Mouse (Mus musculus) midbrain, postnatal 0 days (tissue): ENCODE measurements around the gene Gabrb1. TPM values are rescaled to one million over a fixed set of nuclear protein-coding genes. Genes with fewer than 3 reads are reported as not detected.

Experiments
- ATAC-seq: fragments of 200-750 bp; cut with Nextera tagmentation; 2 replicates; pipeline ENCODE4 v1.8.0; 2017; ENCODE audit warnings: moderate number of reproducible peaks, mild to moderate bottlenecking, moderate TSS enrichment, moderate library complexity; ENCODE audit not compliant: low FRiP score
- DNase-seq: peaks from one replicate; pipeline ENCODE4 v3.0.0-alpha.2; 2015; ENCODE audit warnings: low spot score
- H3K27ac ChIP-seq: fragments of 300-500 bp; sonication (generic); 2 replicates; pipeline ENCODE4 v1.5.1; 2014; ENCODE audit warnings: low read depth, mild to moderate bottlenecking, low read length, mixed read lengths
- H3K27me3 ChIP-seq: fragments of 300-500 bp; sonication (generic); 2 replicates; pipeline ENCODE4 v1.6.1; 2014; ENCODE audit warnings: low read length, control low read depth, mixed read lengths; ENCODE audit not compliant: insufficient read depth
- H3K36me3 ChIP-seq: fragments of 300-500 bp; sonication (generic); 2 replicates; pipeline ENCODE4 v1.6.1; 2014; ENCODE audit warnings: low read length, control low read depth, mixed read lengths; ENCODE audit not compliant: insufficient read depth
- H3K4me1 ChIP-seq: fragments of 300-500 bp; sonication (generic); 2 replicates; pipeline ENCODE4 v1.6.1; 2014; ENCODE audit warnings: mild to moderate bottlenecking, control low read depth, antibody characterized with exemption, low read length, mixed read lengths; ENCODE audit not compliant: insufficient read depth
- H3K4me2 ChIP-seq: fragments of 300-500 bp; sonication (generic); 2 replicates; pipeline ENCODE4 v1.6.1; 2014; ENCODE audit warnings: low read depth, mild to moderate bottlenecking, low read length, mixed read lengths; ENCODE audit not compliant: poor library complexity, severe bottlenecking
- H3K4me3 ChIP-seq: fragments of 300-500 bp; sonication (generic); 2 replicates; pipeline ENCODE4 v1.5.1; 2014; ENCODE audit warnings: low read depth, mild to moderate bottlenecking, low read length, moderate library complexity
- H3K9ac ChIP-seq: fragments of 300-500 bp; sonication (generic); replicated peaks from 2 replicates; pipeline ENCODE4 v1.6.1; 2014; ENCODE audit warnings: mild to moderate bottlenecking, low read length, moderate library complexity, mixed read lengths; ENCODE audit not compliant: poor library complexity, severe bottlenecking
- H3K9me3 ChIP-seq: fragments of 300-500 bp; sonication (generic); 2 replicates; pipeline ENCODE4 v1.6.1; 2016; ENCODE audit warnings: low read length, control low read depth
- CTCF ChIP-seq: IDR thresholded peaks from 2 replicates; pipeline ENCODE4 v1.5.1; 2016; ENCODE audit warnings: antibody characterized with exemption, mild to moderate bottlenecking
- whole genome bisulfite sequencing: fragments of 180-500 bp; shearing (Covaris S2); extraction: QIAGEN DNeasy Blood & Tissue Kit; methylation state at CpG from one replicate; pipeline ENCODE4 v1.1.7; 2014; 5-methylcytosine and 5-hydroxymethylcytosine counted together
- polyA plus RNA-seq: library from polyadenylated mRNA; unstranded; fragments of >200 nt; fragmentation: Nextera tagmentation; extraction: Ambion mirVana; gene quantifications from 2 replicates; pipeline ENCODE4 v1.2.1, GENCODE M21; 2015
- total RNA-seq: library from RNA; depleted of rRNA; stranded (reverse); fragments of >200 nt; gene quantifications from 2 replicates; pipeline ENCODE4 v1.2.3, GENCODE M21; 2014

Gene Gabrb1
- total and polyA plus RNA-seq, 2 experiments from 2014 or later: 15.3 to 46.6 TPM

- Histone ChIP-seq H3K9ac (no peak overlapping the region), H3K27ac (no peak overlapping the region), H3K4me2 (no peak overlapping the region), H3K4me1 (no peaks in the 10 kb centered on the region), H3K9me3 (no peaks in the 10 kb centered on the region), H3K27me3 (no peaks in the 10 kb centered on the region), H3K4me3 (no peak overlapping the region), H3K36me3 (no peaks in the 10 kb centered on the region)
- no peak for ATAC-seq
- WGBS: 82% methylated on average over 2 of the region's 2 CpGs
- TF ChIP-seq CTCF: no peak
- no peak for DNase-seq
Measured at GRCm38 (mm10) chr5:71648108-71648507, 9.8 kb upstream of the Gabrb1 start.

- 57% methylated on average over 5 of the region's 5 CpGs for WGBS
- Histone ChIP-seq H3K27me3 (no peaks in the 10 kb centered on the region), H3K9me3 (no peaks in the 10 kb centered on the region), H3K4me3 (no peak overlapping the region), H3K4me2 (no peak overlapping the region), H3K9ac (no peak overlapping the region), H3K27ac (no peak overlapping the region), H3K4me1 (0 out of 2 replicates have a peak, but pooled peaks cover 3% of the 10 kb centered on the region), H3K36me3 (no peaks in the 10 kb centered on the region)
- no peak for ATAC-seq
- TF ChIP-seq CTCF: no peak
- DNase-seq: no peak
Measured at GRCm38 (mm10) chr5:71654056-71654455, 3.9 kb upstream of the Gabrb1 start.

GRCm38 (mm10) chr5:71656771-71657170 is 1.1 kb upstream of the Gabrb1 start:
- no peaks in the 10 kb centered on the region for H3K9me3 ChIP-seq
- H3K27me3 ChIP-seq: no peaks in the 10 kb centered on the region
- whole genome bisulfite sequencing: 14% methylated on average over 10 of the region's 10 CpGs
- H3K4me2 ChIP-seq: peak overlapping the region; percentile 87
- H3K36me3 ChIP-seq: no peaks in the 10 kb centered on the region
- ATAC-seq: peak; percentile 25; the same call in 1 of the 2 replicates
- H3K4me3 ChIP-seq: peak overlapping the region; percentile 70
- H3K9ac ChIP-seq: no peak overlapping the region
- DNase-seq: no peak
- H3K27ac ChIP-seq: no peak overlapping the region
- no peak for TF ChIP-seq CTCF
- 0 out of 2 replicates have a peak, but pooled peaks cover 3% of the 10 kb centered on the region for H3K4me1 ChIP-seq

- Histone ChIP-seq H3K9ac (peak within 1 kb of the TSS; percentile 61), H3K4me3 (peak within 1 kb of the TSS; percentile 70), H3K27ac (0 out of 2 replicates have a peak within 1 kb of the TSS, but pooled peaks have one; percentile 12), H3K36me3 (no peaks in the 10 kb centered on the region), H3K4me1 (0 out of 2 replicates have a peak, but pooled peaks cover 3% of the 10 kb centered on the region), H3K27me3 (no peaks in the 10 kb centered on the region), H3K4me2 (peak within 1 kb of the TSS; percentile 87), H3K9me3 (no peaks in the 10 kb centered on the region)
- ATAC-seq: peak; percentile 61
- WGBS: under 1% methylated on average over 15 of the region's 15 CpGs
- TF ChIP-seq CTCF: no peak
- peak; percentile 9 for DNase-seq
Measured at GRCm38 (mm10) chr5:71658115-71658497, 193 bp downstream of the Gabrb1 start, which contains the start of gene Gabra4. Gene Gabra4, minus strand, starts transcription at chr5:71658308.

- WGBS: 30% methylated on average over 4 of the region's 4 CpGs
- peak; percentile 19 for DNase-seq
- no peak for ATAC-seq
Measured at GRCm38 (mm10) chr5:71665593-71665992, 7.7 kb downstream of the Gabrb1 start.

GRCm38 (mm10) chr5:71699696-71700467 is 42.0 kb downstream of the Gabrb1 start:
- ATAC-seq (no peak), DNase-seq (peak; percentile 84)
- peak overlapping the region; percentile 49 for H3K4me3 ChIP-seq
- peak overlapping the region; percentile 50 for H3K9ac ChIP-seq
- under 1% methylated on average over 19 of the region's 19 CpGs for WGBS
- no peaks in the 10 kb centered on the region for H3K4me1 ChIP-seq
- no peaks in the 10 kb centered on the region for H3K27me3 ChIP-seq
- TF ChIP-seq CTCF: no peak
- H3K27ac ChIP-seq: peak overlapping the region; percentile 69; the same call in 1 of the 2 replicates
- H3K9me3 ChIP-seq: no peaks in the 10 kb centered on the region
- H3K4me2 ChIP-seq: peak overlapping the region; percentile 54
- H3K36me3 ChIP-seq: no peaks in the 10 kb centered on the region

More at GRCm38 (mm10) chr5:71665593-71665992, 7.7 kb downstream of the Gabrb1 start:
- no peak for TF ChIP-seq CTCF
- H3K9ac ChIP-seq: no peak overlapping the region
- no peaks in the 10 kb centered on the region for H3K36me3 ChIP-seq
- H3K4me2 ChIP-seq: no peak overlapping the region
- no peaks in the 10 kb centered on the region for H3K9me3 ChIP-seq
- H3K4me3 ChIP-seq: no peak overlapping the region
- H3K27ac ChIP-seq: no peak overlapping the region
- no peaks in the 10 kb centered on the region for H3K4me1 ChIP-seq
- no peaks in the 10 kb centered on the region for H3K27me3 ChIP-seq
